Mouse (Mus musculus) heart, adult 11 months (tissue): ENCODE measurements around the gene Gcsam.

Experiments used
- DNase-seq: peaks from one replicate; pipeline ENCODE4 v3.0.0; 2022

The Gcsam gene

DNA sequence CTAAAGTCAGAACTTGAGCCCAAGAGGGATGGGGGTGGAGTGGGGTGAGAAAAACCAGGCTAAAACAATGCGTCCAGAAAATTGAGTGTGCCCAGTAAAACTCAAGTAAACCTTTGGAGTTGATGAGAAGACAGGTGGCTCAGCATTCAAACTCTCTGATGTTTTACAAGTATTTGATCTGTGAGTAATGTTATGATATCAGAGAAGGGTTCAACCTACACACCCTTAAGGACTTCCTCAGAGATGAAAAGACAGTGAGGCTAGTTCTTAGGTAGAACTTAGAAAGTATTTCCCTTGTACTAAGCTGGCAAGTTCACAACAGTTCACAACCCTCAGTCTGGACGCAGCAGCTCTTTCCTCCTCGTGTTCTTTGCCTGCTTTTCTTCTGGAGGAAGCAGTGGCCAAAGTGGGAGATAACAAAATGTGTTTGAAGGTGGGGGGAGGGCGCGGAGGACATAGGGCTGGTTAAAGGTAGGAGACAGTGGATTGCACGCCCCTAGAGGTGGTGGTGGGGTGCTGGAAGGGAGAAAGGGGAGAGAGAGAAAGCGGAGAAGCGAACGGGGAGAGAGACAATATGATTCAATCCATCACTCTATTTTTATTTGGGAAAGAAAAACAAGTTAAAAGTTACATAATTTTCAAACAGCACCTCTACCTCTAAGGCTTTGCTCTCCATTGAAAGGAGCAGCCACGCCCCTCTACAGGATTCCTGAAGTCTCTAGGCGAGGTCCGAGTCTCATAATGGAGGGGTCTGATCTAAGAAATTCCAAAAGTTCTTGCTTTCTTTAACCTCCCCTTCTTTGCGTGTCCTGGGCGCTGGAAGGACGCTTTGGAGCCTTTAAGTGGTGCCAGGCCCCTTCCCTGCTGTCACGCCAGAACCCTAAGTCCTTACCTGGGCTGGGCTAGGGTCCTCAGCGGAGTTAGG lies 43.1 kb downstream of the Gcsam start:
- no peak for DNase-seq

DNA sequence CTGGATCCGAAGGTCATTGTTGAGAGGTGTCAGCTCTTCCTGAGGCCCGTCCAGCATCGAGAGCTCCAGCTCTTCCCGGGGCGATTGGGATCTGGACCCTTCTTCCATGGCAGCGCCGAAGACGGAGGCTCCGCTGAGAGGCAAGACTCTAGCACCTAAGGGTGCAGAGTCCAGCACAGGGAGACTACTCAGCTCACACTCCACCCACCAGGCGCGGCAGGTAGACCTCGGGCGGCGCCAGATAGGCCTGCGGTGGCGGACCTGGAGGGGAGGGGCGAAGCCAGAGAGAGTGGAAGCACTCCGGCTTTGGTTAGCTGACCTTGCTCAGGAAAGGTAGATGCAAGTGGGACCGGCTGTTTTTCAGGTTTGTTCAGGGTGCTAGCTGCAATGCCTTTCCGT lies 43.8 kb downstream of the Gcsam start, which contains the start of gene BC016579:
TSS of gene BC016579 (minus strand) at position 135 of the 399 bp plus-strand sequence.
- no peak for DNase-seq

DNA sequence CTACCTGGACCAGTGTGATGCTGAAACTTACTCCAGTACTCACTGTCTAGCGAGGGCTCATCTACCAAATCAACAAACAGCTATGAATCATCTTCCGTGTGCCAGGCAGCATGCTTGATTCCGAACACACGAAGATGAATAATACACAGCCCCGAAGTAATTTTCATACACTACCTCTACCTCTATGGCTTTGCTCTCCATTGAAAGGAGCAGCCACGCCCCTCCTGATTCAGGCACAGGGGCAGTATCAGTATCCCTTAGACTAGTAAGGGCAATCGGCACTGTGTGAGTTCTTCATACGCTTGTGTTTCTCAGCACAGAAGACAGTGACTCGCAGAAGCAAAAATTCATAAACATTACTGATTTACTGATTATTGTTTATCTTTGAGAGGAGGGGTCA lies 44.3 kb downstream of the Gcsam start:
- DNase-seq, result no peak

DNA sequence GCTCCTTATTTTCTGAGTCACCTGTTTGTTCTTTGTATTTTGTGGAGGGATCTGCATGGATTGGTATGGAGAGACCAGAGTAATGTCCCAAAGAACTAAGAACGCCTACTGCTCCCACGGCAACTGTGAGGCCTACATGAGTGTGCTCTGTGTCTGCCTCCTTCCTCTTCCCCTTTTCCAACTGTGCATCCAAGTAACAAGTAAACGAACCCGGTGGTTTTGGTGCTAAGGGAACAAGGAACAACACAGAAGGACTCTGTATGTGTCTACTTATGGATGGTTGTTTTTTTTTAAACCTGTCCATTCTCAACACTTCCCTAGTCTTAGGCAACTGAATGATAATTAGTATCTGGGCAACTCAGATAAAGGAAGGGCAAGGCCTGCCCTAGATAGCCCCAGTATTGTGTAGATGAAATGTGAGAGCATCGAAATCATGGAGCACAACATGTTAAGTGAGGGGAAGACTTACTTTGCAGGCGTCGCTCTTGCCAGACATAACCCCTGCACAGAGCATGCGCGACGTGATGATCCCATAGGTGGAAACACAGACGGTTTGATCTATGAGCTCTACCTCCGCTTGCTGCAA lies 47.5 kb downstream of the Gcsam start:
- DNase-seq, result no peak

DNA sequence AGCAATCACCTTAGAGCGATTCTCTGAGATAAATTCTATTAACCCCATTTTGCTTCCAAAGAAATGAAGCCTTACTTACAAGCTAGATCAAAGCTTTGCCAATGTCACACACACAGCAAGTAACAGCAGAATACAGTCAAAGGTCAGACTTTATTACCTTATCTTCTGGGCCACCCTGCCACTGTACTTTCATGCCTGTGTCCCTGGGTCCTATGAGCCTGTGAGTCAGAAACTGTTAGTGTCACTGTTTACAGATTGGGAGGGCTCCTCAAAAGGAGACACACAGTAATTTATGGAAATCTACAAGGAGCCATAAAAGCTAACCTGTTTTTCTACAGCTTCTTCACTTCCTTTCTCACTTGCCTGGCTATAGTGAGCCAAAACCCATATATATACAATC lies 48.1 kb downstream of the Gcsam start:
- DNase-seq, result no peak

DNA sequence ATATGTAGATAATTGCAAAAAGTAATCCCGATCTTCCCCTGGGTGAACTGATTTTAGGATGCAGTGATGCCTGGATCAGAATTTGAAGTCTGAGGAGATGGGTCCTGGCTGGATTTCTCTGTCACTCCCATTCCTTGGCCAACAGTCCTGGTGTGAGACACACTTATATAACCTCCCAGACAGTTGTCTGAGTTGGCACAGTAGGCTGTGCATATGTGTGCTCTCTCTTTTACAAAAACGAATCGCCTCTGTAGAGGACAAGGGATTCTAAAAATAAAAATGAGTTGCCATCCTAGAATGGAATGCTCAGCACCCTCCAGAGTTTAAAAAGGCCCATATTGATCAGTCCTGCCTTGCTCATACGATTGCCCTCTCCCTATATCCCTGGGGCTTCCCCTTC lies 49.4 kb downstream of the Gcsam start:
- DNase-seq, result no peak

DNA sequence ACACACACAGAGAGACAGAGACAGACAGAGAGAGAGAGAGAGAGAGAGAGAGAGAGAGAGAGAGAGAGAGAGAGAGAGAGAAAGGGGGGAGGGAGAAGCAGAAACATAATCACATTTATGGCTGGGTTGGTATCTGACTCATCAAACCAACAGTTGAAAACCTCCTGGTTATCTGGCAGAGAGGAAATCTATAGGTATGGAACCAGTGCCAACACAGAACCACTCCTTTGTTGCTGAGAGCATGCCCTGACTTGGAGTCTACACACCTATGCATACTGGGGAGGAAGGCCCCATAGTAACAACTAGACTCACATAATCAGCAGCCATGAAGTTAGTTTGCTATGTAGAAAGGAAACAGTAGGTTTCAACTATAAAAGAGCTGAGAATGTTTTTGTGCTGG lies 52.2 kb downstream of the Gcsam start:
- DNase-seq, result no peak

DNA sequence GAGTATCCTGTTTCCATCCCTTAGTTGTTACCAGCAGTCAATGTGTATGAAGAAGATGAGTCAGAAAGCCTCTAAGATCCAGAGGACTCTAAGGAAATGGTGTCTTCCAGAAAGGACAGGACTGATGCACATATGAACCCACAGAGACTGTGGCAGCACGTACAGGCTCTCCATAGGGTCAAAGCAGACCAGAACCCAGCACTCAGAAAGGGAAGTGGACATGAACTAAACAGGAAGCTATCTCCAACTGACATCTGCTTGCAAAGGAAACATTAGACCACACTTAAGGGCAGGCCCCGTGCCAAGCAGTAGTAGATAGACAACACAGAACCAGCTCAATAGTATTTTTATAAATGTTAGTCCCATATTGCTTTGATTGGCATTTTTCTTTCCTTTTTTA lies 56.0 kb downstream of the Gcsam start:
- peak; percentile 95 for DNase-seq

DNA sequence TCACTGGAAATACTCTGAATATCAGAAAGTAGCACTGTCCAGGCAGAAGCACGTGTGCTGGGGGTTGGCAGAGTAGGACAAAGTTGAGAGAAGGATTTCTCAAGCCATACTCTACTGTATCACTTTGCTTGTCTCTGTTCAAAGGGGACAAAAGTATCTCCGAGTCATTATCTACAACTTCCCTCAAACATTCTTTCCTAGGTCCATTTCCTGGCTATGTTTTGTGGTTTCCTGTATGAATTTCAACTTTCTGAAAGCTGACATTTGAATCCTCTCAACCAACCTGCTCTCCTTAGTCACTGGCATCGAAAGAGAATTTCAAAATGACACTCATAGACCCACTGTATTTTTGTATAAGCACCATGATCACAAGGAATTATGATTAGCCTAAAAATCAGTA lies 58.0 kb downstream of the Gcsam start:
- no peak for DNase-seq

DNA sequence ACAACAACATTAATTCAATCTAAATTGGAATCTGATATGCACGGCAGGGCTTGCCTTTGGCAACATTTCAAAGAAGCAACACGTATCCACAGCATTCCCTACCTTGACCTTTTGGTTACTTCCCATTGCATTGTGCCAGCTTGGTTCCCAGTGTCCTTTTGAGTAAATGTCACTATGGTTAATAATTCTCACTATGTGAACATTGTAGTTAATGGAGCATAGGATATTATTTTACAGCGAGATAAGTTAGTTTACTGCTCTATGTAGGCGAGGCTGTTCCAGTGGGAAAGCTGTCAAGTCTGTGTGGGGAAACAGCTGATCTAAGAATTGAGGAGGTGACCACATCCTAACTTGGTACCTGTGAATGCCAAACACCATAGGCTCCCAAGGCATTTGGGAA lies 59.8 kb downstream of the Gcsam start:
- DNase-seq, result no peak
